Mouse (Mus musculus): Measurements from ENCODE around the gene Stk38.
A peak's percentile ranks its signal among the peaks of the same experiment; 100 is the strongest.

DNA sequence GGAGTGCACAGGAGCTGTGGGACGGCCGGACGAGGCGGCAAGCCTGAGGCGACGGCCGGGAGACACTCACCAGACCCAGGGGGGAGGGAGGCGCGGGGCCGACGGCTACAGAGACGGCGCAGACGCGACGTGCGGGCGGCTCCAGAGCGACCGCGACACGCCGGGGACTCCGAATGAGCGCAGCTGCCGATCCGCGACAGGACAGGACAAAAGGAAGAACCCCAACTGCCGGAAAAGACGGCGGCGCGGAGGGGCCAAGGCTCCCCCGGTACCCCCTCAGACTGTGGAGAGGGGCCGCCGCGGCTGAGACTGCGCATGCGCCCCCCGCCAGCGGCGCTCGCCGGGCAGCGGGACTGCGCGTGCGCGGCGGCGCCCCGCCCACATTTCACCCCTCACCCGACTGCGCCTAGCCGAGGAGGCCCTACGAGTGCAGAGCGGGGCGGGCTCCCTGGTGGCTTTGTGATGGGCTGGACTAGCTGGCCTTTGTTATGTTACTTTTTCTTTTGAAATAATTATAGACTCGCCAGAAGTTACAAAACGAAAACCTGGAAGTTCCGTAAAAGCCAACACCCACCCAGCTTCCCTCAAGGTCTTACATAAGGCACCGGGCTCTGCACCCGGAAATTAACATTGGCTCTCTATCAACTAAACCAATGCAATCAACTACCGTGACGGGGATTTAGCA, at the start of gene Stk38:
- TF ChIP-seq CTCF (IDR thresholded peaks at IDR 0.05; ENCODE audit: extremely low read depth, insufficient read depth, low read length) (no peak), POLR2A (IDR thresholded peaks at IDR 0.05; ENCODE audit: extremely low read depth, insufficient read depth, low read length) (peak; percentile 85)
